In genomic region chr19:16022178-16022577, GRCm38 (mm10) we compare ENCODE assay signal across 21 mouse cellular contexts. TPM values are rescaled to one million over a fixed set of nuclear protein-coding genes. Genes with fewer than 3 reads are reported as not detected.
DNase-seq lines count a peak whose midpoint lies in the region; ATAC-seq lines count a peak whose summit lies in the region.
"Had no signal": no experiment of that assay in that cellular context is flagged by ENCODE, and none has a peak within 500 bp of the region (broad histone marks: within the 10 kb centered on the region; RNA-seq: fewer than 3 reads in every experiment).

No protein-coding gene starts in this region.

- ATAC-seq in embryonic facial prominence, embryonic 13.5 days (ENCODE audit: insufficient number of reproducible peaks, insufficient read depth, low FRiP score, low TSS enrichment, low read depth), result peak; percentile 74; the same call in 1 of the 2 replicates
- ATAC-seq in kidney, embryonic 15.5 days (replicated peaks; ENCODE audit: low FRiP score), result peak; percentile 73
- ATAC-seq in embryonic facial prominence, embryonic 14.5 days (ENCODE audit: low read depth), result peak; percentile 88
- no peak for ATAC-seq in limb, embryonic 15.5 days (ENCODE audit: insufficient number of reproducible peaks, low FRiP score, low TSS enrichment, low read depth)
- no peak for ATAC-seq in liver, embryonic 11.5 days (replicated peaks; ENCODE audit: low FRiP score)

- H3K36me3 ChIP-seq in embryonic facial prominence, embryonic 13.5 days, result no peaks in the 10 kb centered on the region
- H3K36me3 ChIP-seq in embryonic facial prominence, embryonic 10.5 days (replicated peaks), result no peaks in the 10 kb centered on the region
- no peaks in the 10 kb centered on the region for H3K36me3 ChIP-seq in kidney, embryonic 15.5 days
- H3K36me3 ChIP-seq in embryonic facial prominence, embryonic 14.5 days (ENCODE audit: control insufficient read depth, insufficient read depth, low read length), result no peaks in the 10 kb centered on the region
- H3K36me3 ChIP-seq in limb, embryonic 15.5 days, result no peaks in the 10 kb centered on the region
- H3K36me3 ChIP-seq in liver, embryonic 11.5 days (ENCODE audit: control insufficient read depth, insufficient read depth, low read length), result no peaks in the 10 kb centered on the region
- H3K36me3 ChIP-seq: embryonic facial prominence, embryonic 12.5 days; heart, embryonic 10.5 days; hindbrain, embryonic 15.5 days; midbrain, embryonic 10.5 days had no signal

- peak overlapping the region; percentile 40 for H3K4me2 ChIP-seq in embryonic facial prominence, embryonic 13.5 days
- peak overlapping the region; percentile 23 for H3K4me2 ChIP-seq in kidney, embryonic 15.5 days
- peak overlapping the region; percentile 35 for H3K4me2 ChIP-seq in embryonic facial prominence, embryonic 14.5 days (ENCODE audit: low read depth, low read length)
- no peak overlapping the region for H3K4me2 ChIP-seq in limb, embryonic 15.5 days
- H3K4me2 ChIP-seq in liver, embryonic 11.5 days, result no peak overlapping the region
- H3K4me2 ChIP-seq: embryonic facial prominence, embryonic 12.5 days; hindbrain, embryonic 15.5 days had no signal

- 42% methylated on average over 10 of the region's 10 CpGs for WGBS in embryonic facial prominence, embryonic 13.5 days
- 74% methylated on average over 10 of the region's 10 CpGs for WGBS in embryonic facial prominence, embryonic 10.5 days
- WGBS in kidney, embryonic 15.5 days, result 32% methylated on average over 10 of the region's 10 CpGs
- WGBS in embryonic facial prominence, embryonic 14.5 days, result 49% methylated on average over 10 of the region's 10 CpGs
- WGBS in limb, embryonic 15.5 days, result 55% methylated on average over 10 of the region's 10 CpGs
- WGBS in liver, embryonic 11.5 days, result 74% methylated on average over 10 of the region's 10 CpGs

- H3K4me1 ChIP-seq in embryonic facial prominence, embryonic 13.5 days, result peaks cover 13% of the 10 kb centered on the region
- peaks cover 6% of the 10 kb centered on the region; the same call in 1 of the 2 replicates for H3K4me1 ChIP-seq in embryonic facial prominence, embryonic 10.5 days
- H3K4me1 ChIP-seq in kidney, embryonic 15.5 days, result peaks cover 13% of the 10 kb centered on the region
- H3K4me1 ChIP-seq in embryonic facial prominence, embryonic 14.5 days (ENCODE audit: control insufficient read depth, insufficient read depth, low read length), result peaks cover 9% of the 10 kb centered on the region
- H3K4me1 ChIP-seq in limb, embryonic 15.5 days, result no peaks in the 10 kb centered on the region
- no peaks in the 10 kb centered on the region for H3K4me1 ChIP-seq in liver, embryonic 11.5 days (replicated peaks; ENCODE audit: control insufficient read depth, insufficient read depth, low read length)
- H3K4me1 ChIP-seq: heart, embryonic 10.5 days; hindbrain, embryonic 15.5 days had no signal

- no peak overlapping the region for H3K4me3 ChIP-seq in embryonic facial prominence, embryonic 13.5 days
- no peak overlapping the region for H3K4me3 ChIP-seq in embryonic facial prominence, embryonic 10.5 days
- H3K4me3 ChIP-seq in kidney, embryonic 15.5 days (replicated peaks), result no peak overlapping the region
- no peak overlapping the region for H3K4me3 ChIP-seq in embryonic facial prominence, embryonic 14.5 days (ENCODE audit: low read depth, low read length)
- no peak overlapping the region for H3K4me3 ChIP-seq in limb, embryonic 15.5 days
- no peak overlapping the region for H3K4me3 ChIP-seq in liver, embryonic 11.5 days (ENCODE audit: low read depth, low read length)
- H3K4me3 ChIP-seq: embryonic facial prominence, embryonic 12.5 days; heart, embryonic 10.5 days; hindbrain, embryonic 15.5 days; layer of hippocampus, adult 2 months; midbrain, embryonic 10.5 days had no signal

- DNase-seq in embryonic facial prominence, embryonic 10.5 days (ENCODE audit: low spot score), result no peak
- no peak for DNase-seq in kidney, postnatal 25 days
- DNase-seq in embryonic facial prominence, embryonic 14.5 days (ENCODE audit: low spot score), result peak; percentile 83
- DNase-seq in adrenal gland, postnatal 14 days, result no peak
- DNase-seq in liver, embryonic 11.5 days (ENCODE audit: low spot score), result no peak
- DNase-seq: adrenal gland, adult 8-10 months; cerebellum, adult 11 months; cerebellum, postnatal 36 days; heart, postnatal 14 days; lung, postnatal 36 days; right cerebral cortex, postnatal 4 days; thymus, postnatal 36 days had no signal

- no peaks in the 10 kb centered on the region for H3K27me3 ChIP-seq in embryonic facial prominence, embryonic 13.5 days
- H3K27me3 ChIP-seq in embryonic facial prominence, embryonic 10.5 days (replicated peaks; ENCODE audit: low read depth, poor library complexity, severe bottlenecking), result no peaks in the 10 kb centered on the region
- H3K27me3 ChIP-seq in kidney, embryonic 15.5 days, result no peaks in the 10 kb centered on the region
- H3K27me3 ChIP-seq in embryonic facial prominence, embryonic 14.5 days (replicated peaks; ENCODE audit: control insufficient read depth, insufficient read depth, low read length), result no peaks in the 10 kb centered on the region
- no peaks in the 10 kb centered on the region for H3K27me3 ChIP-seq in limb, embryonic 15.5 days
- no peaks in the 10 kb centered on the region for H3K27me3 ChIP-seq in liver, embryonic 11.5 days (replicated peaks; ENCODE audit: control insufficient read depth, insufficient read depth, low read length)
- H3K27me3 ChIP-seq: CH12.LX; embryonic facial prominence, embryonic 12.5 days; hindbrain, embryonic 15.5 days had no signal

- peak overlapping the region; percentile 21; the same call in 1 of the 2 replicates for H3K9ac ChIP-seq in embryonic facial prominence, embryonic 13.5 days
- no peak overlapping the region for H3K9ac ChIP-seq in kidney, embryonic 15.5 days
- H3K9ac ChIP-seq in embryonic facial prominence, embryonic 14.5 days (ENCODE audit: low read depth, low read length), result no peak overlapping the region
- no peak overlapping the region for H3K9ac ChIP-seq in limb, embryonic 15.5 days
- no peak overlapping the region for H3K9ac ChIP-seq in liver, embryonic 11.5 days (ENCODE audit: low read depth, low read length)
- H3K9ac ChIP-seq: embryonic facial prominence, embryonic 12.5 days; hindbrain, embryonic 15.5 days had no signal

- no peaks in the 10 kb centered on the region for H3K9me3 ChIP-seq in embryonic facial prominence, embryonic 13.5 days
- no peaks in the 10 kb centered on the region for H3K9me3 ChIP-seq in embryonic facial prominence, embryonic 10.5 days
- no peaks in the 10 kb centered on the region for H3K9me3 ChIP-seq in kidney, embryonic 15.5 days (replicated peaks)
- H3K9me3 ChIP-seq in embryonic facial prominence, embryonic 14.5 days (ENCODE audit: control insufficient read depth, low read length), result no peaks in the 10 kb centered on the region
- H3K9me3 ChIP-seq in limb, embryonic 15.5 days, result no peaks in the 10 kb centered on the region
- no peaks in the 10 kb centered on the region for H3K9me3 ChIP-seq in liver, embryonic 11.5 days (ENCODE audit: control insufficient read depth, low read length)
- H3K9me3 ChIP-seq: embryonic facial prominence, embryonic 12.5 days; heart, embryonic 10.5 days; hindbrain, embryonic 15.5 days had no signal

- peak overlapping the region; percentile 48; the same call in 1 of the 2 replicates for H3K27ac ChIP-seq in embryonic facial prominence, embryonic 13.5 days
- H3K27ac ChIP-seq in embryonic facial prominence, embryonic 10.5 days (replicated peaks), result no peak overlapping the region
- H3K27ac ChIP-seq in kidney, embryonic 15.5 days, result peak overlapping the region; percentile 2
- peak overlapping the region; percentile 40 for H3K27ac ChIP-seq in embryonic facial prominence, embryonic 14.5 days (replicated peaks; ENCODE audit: low read depth, low read length)
- H3K27ac ChIP-seq in limb, embryonic 15.5 days, result peak overlapping the region; percentile 33; the same call in 1 of the 2 replicates
- H3K27ac ChIP-seq in liver, embryonic 11.5 days (ENCODE audit: low read depth, low read length), result no peak overlapping the region
- H3K27ac ChIP-seq: embryonic facial prominence, embryonic 12.5 days; heart, embryonic 10.5 days; hindbrain, embryonic 15.5 days; layer of hippocampus, adult 2 months; midbrain, embryonic 10.5 days had no signal

RNA-seq across cellular contexts. Expression of gene Cep78, which starts 37.4 kb away (rescaled TPM):
- polyA plus RNA-seq in embryonic facial prominence, embryonic 13.5 days (2015; fragmentation: Nextera tagmentation; extraction: Ambion mirVana), result 30.0 and 33.0 TPM in 2 replicates
- polyA plus RNA-seq in embryonic facial prominence, embryonic 10.5 days (2016; fragmentation: Nextera tagmentation; extraction: Ambion mirVana), result 61.6 and 61.8 TPM in 2 replicates
- 27.2 TPM in 2 replicates for polyA plus RNA-seq in kidney, embryonic 15.5 days (2015; fragmentation: Nextera tagmentation; extraction: Ambion mirVana)
- 19.1 and 21.6 TPM in 2 replicates for polyA plus RNA-seq in embryonic facial prominence, embryonic 14.5 days (2014; fragmentation: Nextera tagmentation; extraction: Ambion mirVana)
- 17.7 and 22.0 TPM in 2 replicates for polyA plus RNA-seq in limb, embryonic 15.5 days (2015; fragmentation: Nextera tagmentation; extraction: Ambion mirVana)
- total RNA-seq in adrenal gland, postnatal 14 days (2021), result 11.1 and 11.9 TPM in 2 replicates
- 29.0 and 30.1 TPM in 2 replicates for polyA plus RNA-seq in liver, embryonic 11.5 days (2014; fragmentation: Nextera tagmentation; extraction: Ambion mirVana)

Comparison
In these comparisons a context has a peak if more than half of its experiments do, and no peak if none do; other contexts are left out.
1. H3K27ac ChIP-seq: peak in embryonic facial prominence, embryonic 13.5 days (single experiment), kidney, embryonic 15.5 days (single experiment), embryonic facial prominence, embryonic 14.5 days (single experiment) and limb, embryonic 15.5 days (single experiment); none in embryonic facial prominence, embryonic 10.5 days (single experiment) and liver, embryonic 11.5 days (single experiment).
2. ATAC-seq: peak in embryonic facial prominence, embryonic 13.5 days (single experiment), kidney, embryonic 15.5 days (single experiment) and embryonic facial prominence, embryonic 14.5 days (single experiment); none in limb, embryonic 15.5 days (single experiment) and liver, embryonic 11.5 days (single experiment).
3. H3K4me2 ChIP-seq: peak in embryonic facial prominence, embryonic 13.5 days (single experiment), kidney, embryonic 15.5 days (single experiment) and embryonic facial prominence, embryonic 14.5 days (single experiment); none in limb, embryonic 15.5 days (single experiment) and liver, embryonic 11.5 days (single experiment).